Mouse (Mus musculus): ENCODE measurements at regions not wholly inside any gene's neighbourhood (a gene's known extent, or its start where the extent isn't known, plus 50 kb on each side); places are given as distances from the start of the nearest gene placed in this dataset.

DNA sequence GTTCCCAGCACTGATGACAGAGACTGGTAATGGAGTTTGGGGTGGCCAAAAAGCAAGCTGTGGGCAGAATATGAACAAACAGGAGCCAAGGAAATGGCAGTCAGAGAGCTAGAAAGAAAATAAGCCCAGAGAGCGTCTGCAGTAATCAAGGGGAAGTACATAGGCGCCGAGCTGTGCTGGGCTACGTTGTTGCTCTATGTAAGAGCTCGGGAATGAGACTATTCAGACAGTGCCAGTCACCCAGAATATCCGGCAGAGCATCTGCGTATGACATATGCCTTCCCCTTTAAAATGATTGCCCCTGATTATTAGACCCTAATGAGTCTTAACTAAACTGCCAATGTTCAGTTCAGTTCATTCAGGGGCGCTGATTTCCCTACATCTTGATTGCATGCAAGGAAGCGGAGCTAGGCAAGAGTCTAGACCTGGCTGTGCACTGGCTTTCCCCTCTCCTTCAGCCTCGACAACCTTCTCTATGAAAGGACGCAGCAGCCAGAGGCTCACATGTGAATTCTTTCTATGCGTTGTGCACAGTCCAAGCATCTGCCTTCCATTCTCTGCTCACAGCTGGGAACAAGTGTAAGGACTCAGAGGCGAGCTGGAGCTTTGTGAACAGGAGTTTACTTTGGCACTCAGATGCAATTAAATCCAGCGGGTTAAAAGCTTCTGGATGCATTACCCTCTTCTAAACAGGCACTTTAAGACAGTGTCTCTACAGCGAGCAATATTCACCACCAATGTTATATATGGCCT, 125.7 kb upstream of the Gdf10 start:
- DNase-seq: no peak

- no peak for DNase-seq
These were observed 119.1 kb upstream of the Gdf10 start for GRCm38 (mm10) chr14:33804321-33804720.

GRCm38 (mm10) chr14:33804721-33805120, 118.7 kb upstream of the Gdf10 start:
- DNase-seq: no peak

GRCm38 (mm10) chr14:33807196-33807595, 116.2 kb upstream of the Gdf10 start:
- no peak for DNase-seq

DNA sequence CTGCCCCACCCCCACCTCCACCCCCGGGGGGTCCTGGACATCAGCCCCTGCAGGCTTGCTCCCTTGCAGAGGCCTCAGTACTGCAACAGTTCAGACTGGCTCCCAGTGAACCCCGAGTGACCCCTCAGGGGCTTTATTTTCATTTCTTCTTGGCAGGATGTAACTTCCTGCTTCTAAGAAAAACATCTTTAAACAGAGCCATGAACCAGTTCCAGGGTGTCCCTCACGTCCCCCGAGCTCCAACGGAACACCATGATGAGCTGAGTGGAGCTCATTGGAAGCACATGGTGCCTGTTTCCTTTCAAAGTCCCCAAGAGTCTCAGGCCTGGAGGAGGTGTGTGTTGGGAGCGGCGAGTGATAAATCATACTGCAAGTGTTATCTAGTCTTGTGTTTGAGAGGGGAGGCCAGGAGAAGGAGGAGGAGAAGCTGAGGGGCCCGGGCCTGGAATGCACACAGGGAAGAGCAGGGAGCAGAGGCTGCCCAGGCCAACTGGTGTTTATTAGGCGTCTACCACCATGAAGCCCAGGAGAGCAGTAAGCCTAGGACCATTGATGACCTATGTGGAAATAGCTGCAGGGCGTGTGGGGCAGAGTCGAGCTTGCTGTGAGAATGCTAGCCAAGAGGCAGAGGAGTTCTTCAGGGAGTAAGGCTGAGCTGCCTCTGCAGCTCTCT, 114.7 kb upstream of the Gdf10 start:
- peak; percentile 9 to 20 for DNase-seq

- no peak for DNase-seq
These were observed 112.8 kb upstream of the Gdf10 start for GRCm38 (mm10) chr14:33810584-33810983.

- no peak for DNase-seq
These were observed 112.1 kb upstream of the Gdf10 start for GRCm38 (mm10) chr14:33811241-33811640.

DNA sequence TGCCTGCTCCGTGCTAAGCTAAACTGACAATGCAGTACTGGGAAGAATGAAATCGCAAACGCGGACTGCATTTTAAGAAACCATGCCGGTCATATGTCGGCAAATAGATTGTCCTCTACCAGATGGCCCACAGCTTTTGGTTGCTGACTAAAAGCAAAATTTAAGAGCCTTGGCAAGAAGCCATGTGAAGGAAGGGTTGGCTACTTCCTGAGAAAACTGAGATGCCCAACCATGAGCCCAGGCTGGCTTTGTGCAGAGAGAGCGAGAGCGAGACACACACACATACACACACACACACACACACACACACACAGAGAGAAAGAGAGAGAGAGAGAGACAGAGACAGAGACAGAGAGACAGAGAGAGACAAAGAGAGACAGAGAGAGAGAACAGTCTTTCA, 111.1 kb upstream of the Gdf10 start:
- no peak for DNase-seq

DNA sequence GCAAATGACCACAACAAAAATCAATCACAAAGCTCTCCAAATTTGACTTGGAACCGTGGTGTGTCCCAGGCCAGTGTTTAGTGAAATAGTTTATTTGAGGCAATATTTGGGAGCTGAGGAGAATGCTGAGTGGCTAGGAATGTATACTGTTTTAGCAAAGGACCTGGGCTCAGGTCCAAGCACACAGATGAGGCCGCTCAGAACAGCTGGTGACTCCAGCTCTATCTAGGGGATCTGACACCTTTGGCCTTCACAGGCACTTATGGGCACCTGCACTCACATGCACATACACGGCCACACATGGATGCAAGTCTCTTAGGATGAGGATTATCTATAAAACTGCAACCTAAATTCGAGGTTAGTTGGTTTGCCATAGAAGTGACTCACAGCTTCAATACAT, 110.6 kb upstream of the Gdf10 start:
- DNase-seq: no peak

DNA sequence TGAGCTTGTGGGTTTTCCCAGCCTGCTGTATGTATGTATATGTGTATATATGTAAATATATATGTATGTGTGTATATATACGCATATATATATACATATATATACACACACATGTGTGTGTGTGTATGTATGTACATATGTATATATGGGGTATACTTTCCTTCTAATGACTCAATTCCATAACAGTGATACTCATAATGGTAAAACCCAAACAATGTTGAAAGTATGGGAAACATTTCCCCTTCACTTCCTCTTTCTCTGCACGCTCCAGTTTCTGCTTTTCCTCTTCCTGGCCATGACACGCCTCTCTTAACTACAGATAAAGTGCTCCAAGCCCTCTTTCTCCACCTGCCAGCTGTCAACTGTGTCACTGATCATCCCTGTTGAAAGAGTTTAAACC, 110.1 kb upstream of the Gdf10 start:
- DNase-seq: no peak

GRCm38 (mm10) chr14:33814107-33814506, 109.3 kb upstream of the Gdf10 start:
- DNase-seq: no peak

DNA sequence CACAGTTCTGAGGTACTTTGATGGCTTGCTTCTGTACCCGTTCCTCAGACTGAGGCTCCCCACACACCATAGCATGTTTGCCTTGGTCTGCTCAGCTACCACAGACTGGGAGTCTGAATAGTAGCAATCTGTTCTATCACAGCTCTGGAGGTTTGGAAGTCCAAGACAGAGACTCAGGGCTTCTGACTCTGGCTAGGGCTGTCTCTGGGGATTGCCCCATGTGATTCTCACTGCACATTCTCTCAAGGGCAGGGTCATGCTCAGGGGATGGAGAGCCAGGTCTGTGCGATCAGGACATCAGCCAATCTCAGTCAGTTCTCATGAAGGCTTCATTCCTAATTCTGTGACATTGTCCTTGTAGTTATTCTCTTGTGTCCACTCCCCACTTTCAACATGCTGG, 108.8 kb upstream of the Gdf10 start:
- no peak for DNase-seq

- no peak for DNase-seq
These were observed 102.7 kb upstream of the Gdf10 start for GRCm38 (mm10) chr14:33820541-33821260.

DNA sequence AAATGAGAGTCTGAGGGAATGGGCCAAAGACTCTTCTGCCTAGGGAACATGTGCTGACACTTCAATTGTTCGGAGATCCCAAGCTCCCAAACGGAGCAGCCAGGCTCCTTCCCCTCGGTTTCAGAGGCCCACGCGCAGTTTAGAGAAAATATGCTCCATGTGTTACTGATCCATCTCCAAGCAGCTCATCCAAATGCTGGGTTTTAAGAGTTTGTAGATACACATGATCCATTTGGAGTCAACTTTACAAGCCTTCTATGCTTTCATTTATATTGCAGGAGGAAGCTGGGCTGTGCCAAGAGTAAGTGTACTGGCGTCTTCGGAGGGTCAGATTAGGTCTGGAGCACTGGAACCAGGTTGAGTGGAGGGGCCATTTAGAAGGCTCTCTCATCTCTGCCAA, 102.0 kb upstream of the Gdf10 start:
- DNase-seq: no peak

DNA sequence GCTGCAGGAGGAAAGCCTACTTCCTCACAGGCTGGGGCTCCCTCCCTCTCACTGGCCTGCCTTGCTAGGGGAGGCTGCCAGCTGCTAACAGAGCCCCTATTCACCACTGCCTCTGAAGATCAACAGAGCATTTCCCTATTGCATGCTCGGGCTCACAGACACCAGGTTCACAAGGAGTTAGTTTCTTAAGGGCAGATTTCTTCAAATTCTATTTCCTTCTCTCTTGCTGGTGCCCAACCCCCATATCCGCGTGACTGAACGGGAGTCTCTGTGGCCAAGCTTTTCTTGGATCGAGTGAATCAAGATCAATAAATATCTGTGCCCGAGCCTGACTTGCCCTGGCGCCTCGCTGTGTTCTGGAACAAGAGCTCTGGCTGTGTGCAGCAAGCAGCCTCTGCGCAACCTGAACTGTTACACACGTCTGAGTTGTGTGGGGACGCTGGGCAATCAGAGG, 98.9 kb upstream of the Gdf10 start:
- no peak for DNase-seq

DNA sequence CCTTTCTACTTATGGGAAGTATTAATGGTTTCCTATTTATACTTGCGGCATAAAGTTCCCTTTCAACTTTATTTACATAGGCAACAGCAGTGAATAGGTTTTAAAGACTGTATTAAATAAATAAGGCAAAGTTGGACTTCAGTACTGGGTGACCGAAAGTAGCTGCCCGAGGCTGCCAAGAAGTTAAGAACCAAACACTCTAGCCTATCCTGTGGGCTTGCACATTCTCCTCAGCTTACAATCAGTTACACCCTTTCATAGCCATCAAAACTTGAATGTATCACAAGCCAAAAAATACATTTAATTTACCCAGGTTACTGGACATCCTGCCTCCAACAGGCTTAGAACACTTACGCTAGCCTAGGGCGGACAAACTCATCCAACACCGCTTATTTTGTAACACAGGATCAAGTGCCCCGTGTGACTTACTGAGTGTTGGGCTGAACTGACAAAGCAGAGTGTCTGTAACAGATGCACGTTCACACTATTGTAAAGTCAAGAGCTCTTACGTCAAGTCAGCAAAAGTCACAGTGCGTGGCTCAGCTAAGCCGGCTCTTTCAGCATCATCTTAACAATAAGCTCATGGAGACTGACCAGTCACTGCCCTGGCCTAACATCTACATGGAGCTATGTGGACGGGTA, 97.3 kb upstream of the Gdf10 start:
- peak in 1 of 2 experiments; percentile 15 for DNase-seq

GRCm38 (mm10) chr14:33832650-33833319, 90.6 kb upstream of the Gdf10 start:
- DNase-seq: no peak

DNA sequence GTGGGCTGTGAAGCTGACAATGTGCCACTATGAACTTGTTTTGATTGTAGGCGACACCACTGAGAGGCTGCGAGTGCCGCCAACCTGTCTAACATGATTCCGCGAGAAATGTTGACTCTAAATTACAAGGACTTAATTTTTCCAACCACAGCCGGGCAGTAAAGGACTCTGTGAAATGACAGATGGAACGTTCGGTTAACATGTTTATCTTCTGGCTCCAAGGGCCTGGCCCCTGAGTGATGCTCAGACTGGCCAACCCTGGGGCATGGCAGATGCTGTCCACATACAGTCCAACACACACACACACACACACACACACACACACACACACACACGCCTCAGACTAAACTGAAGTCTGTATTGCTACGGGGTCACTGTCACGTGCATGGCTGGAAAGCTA, 87.0 kb upstream of the Gdf10 start:
- no peak for DNase-seq

DNA sequence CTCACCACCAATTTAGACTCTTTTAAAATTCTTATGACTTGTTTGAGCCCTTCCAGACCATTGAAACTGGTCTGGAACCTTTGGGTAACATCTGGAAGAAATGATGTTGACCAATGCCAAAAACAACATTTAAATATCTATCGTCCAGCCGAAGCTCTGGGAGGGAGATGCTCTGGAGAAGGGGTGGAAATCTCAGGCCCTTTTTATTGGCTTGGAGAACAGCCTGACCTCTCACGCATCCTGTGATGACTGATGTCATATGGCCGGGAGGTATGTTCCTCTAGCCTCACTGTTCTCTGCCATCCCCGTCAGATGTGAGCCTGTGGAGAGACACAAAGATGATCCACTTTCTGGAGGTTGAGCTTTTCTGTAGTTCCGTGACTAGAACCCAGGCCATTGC, 81.6 kb upstream of the Gdf10 start:
- no peak for DNase-seq

GRCm38 (mm10) chr14:33853499-33853898, 69.9 kb upstream of the Gdf10 start:
- no peak for DNase-seq

DNA sequence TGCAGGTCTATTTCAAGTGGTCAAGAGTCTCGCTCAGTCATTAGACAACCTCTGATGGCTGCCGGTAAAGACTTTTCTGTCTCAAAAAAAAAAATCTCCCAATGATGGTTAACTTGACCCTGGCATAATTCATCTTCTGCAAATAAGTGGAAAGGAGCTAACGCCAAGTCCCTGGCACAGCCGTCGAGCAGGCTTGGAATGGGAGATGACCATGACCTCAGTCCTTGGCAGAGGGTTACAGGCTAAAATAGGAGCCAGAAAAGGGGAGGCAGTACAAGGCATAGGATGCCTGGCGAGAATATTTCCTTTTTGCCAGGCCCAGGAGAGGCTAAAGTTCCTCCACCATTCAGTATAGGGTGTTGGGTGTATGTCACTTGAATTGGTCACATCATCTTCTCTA, 69.2 kb upstream of the Gdf10 start:
- no peak for DNase-seq

DNA sequence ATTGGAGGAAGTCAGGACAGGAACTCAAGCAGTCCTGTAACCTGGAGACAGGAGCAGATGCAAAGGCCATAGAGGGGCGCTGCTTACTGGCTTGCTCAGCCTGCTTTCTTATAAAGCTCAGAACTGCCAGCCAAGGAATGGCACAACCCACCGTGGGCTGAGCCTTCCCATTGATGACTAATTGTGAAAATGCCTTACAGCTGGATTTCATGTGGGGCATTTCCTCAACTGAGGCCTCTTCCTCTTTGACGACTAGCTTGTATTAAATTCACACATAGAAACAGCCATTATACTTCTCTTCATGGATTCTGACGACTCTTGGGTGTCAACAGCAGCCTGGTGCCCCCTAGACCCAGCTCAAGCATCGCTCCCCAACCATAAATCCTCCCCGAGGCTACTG, 66.4 kb upstream of the Gdf10 start:
- DNase-seq: no peak

GRCm38 (mm10) chr14:33864796-33865195, 58.6 kb upstream of the Gdf10 start:
- DNase-seq: no peak

Measured in lung, adult 18-20 months (tissue).